Mouse (Mus musculus) bone marrow macrophage, adult 2 months (primary cell): ENCODE data around the gene Mrpl54. TPM values are rescaled to one million over a fixed set of nuclear protein-coding genes. Genes with fewer than 3 reads are reported as not detected.

ENCODE experiments used
- H3K27ac ChIP-seq: 2 replicates; pipeline ENCODE4 v1.5.1; 2012; ENCODE audit warnings: low read depth, low read length; ENCODE audit not compliant: insufficient read depth
- H3K4me1 ChIP-seq: 2 replicates; pipeline ENCODE4 v1.6.1; 2012; ENCODE audit warnings: low read length; ENCODE audit not compliant: control insufficient read depth, insufficient read depth
- H3K4me3 ChIP-seq: 2 replicates; pipeline ENCODE4 v1.5.1; 2012; ENCODE audit warnings: mild to moderate bottlenecking, low read length, moderate library complexity; ENCODE audit not compliant: insufficient read depth
- CTCF ChIP-seq: IDR thresholded peaks from 2 replicates; pipeline ENCODE4 v1.5.1; 2012; ENCODE audit warnings: low read depth, mild to moderate bottlenecking, low read length, moderate library complexity
- POLR2A ChIP-seq: IDR thresholded peaks from 2 replicates; pipeline ENCODE4 v1.6.1; 2012; ENCODE audit warnings: mild to moderate bottlenecking, low read depth, low read length, borderline replicate concordance
- polyA plus RNA-seq: library from polyadenylated mRNA; stranded (reverse); fragments of >200 nt; gene quantifications from 2 replicates; pipeline ENCODE4 v1.2.4, GENCODE M21; 2012; ENCODE audit not compliant: missing spikeins, insufficient read depth, insufficient read length

Mrpl54 gene
- polyA plus RNA-seq, 1 experiment, result 46.5 TPM

DNA sequence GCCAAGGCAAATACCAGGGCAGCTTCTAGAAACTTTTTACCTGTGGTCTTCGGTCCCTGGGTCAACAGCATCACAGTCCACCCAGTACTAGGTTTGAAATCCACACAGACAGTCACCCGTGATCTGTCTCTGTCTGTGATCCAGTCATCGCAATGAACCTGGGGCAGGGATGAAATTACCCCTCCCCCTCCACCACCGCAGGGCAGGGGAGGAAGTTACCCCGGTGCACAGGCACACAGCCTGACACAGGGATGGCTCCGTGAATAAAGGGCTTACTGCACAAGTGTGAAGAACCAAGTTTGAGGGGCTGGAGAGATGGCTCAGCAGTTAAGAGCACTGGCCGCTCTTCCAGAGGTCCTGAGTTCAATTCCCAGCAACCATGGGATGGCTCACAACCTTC is 37.0 kb upstream of the Mrpl54 start:
- no peak overlapping the region for H3K4me3 ChIP-seq
- peaks cover 54% of the 10 kb centered on the region for H3K4me1 ChIP-seq
- TF ChIP-seq POLR2A, result no peak
- peak overlapping the region; percentile 9; the same call in 1 of the 2 replicates for H3K27ac ChIP-seq

- TF ChIP-seq POLR2A, result no peak
- peaks cover 59% of the 10 kb centered on the region for H3K4me1 ChIP-seq
- H3K4me3 ChIP-seq, result 0 out of 2 replicates have a peak overlapping the region, but pooled peaks have one; percentile 4
- H3K27ac ChIP-seq, result peak overlapping the region; percentile 24
These were observed 36.5 kb upstream of the Mrpl54 start for GRCm38 (mm10) chr10:81303258-81303657.

DNA sequence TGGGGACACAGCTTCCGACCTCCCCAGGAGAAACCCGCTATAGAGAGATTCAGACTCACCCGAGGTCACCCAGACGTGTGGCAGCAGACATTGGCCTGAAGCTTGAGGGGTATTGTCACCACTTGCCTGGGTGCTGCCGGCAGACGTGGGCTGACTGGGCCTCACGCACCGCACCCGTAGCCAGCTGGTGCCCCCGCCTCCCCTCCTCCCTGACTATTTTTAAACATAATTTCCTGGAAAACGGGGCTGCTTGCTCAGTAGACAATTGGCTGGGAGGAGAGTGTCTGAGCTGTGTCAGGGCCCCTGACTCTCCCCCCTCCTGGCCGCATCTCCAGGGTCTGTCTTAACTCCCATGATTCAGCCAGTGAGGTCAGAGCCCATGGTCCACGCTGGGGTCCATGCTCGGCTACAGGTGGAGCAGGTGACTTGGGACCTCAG is 36.1 kb upstream of the Mrpl54 start:
- Histone ChIP-seq H3K27ac (peak overlapping the region; percentile 24; the same call in 1 of the 2 replicates), H3K4me1 (peaks cover 61% of the 10 kb centered on the region), H3K4me3 (0 out of 2 replicates have a peak overlapping the region, but pooled peaks have one; percentile 4)
- TF ChIP-seq POLR2A, result no peak
- no peak for TF ChIP-seq CTCF

GRCm38 (mm10) chr10:81302288-81302687 is 35.6 kb upstream of the Mrpl54 start:
- H3K4me3 ChIP-seq, result 0 out of 2 replicates have a peak overlapping the region, but pooled peaks have one; percentile 4
- 0 out of 2 replicates have a peak overlapping the region, but pooled peaks have one; percentile 24 for H3K27ac ChIP-seq
- H3K4me1 ChIP-seq, result peaks cover 64% of the 10 kb centered on the region
- TF ChIP-seq POLR2A, result no peak
- no peak for TF ChIP-seq CTCF

- Histone ChIP-seq H3K27ac (no peak overlapping the region), H3K4me1 (peaks cover 73% of the 10 kb centered on the region), H3K4me3 (no peak overlapping the region)
- TF ChIP-seq CTCF, result no peak
- no peak for TF ChIP-seq POLR2A
These were observed 34.6 kb upstream of the Mrpl54 start for GRCm38 (mm10) chr10:81301321-81301720.

GRCm38 (mm10) chr10:81300352-81300907 is 33.7 kb upstream of the Mrpl54 start:
- Histone ChIP-seq H3K4me1 (peaks cover 81% of the 10 kb centered on the region), H3K27ac (peak overlapping the region; percentile 94), H3K4me3 (no peak overlapping the region)
- no peak for TF ChIP-seq CTCF
- TF ChIP-seq POLR2A, result no peak

- Histone ChIP-seq H3K4me3 (no peak overlapping the region), H3K4me1 (peaks cover 84% of the 10 kb centered on the region), H3K27ac (peak overlapping the region; percentile 94)
- TF ChIP-seq CTCF, result no peak
These were observed 33.0 kb upstream of the Mrpl54 start for GRCm38 (mm10) chr10:81299585-81300351.

- Histone ChIP-seq H3K4me1 (peaks cover 79% of the 10 kb centered on the region), H3K27ac (peak overlapping the region; percentile 94), H3K4me3 (peak overlapping the region; percentile 44)
- no peak for TF ChIP-seq POLR2A
- TF ChIP-seq CTCF, result no peak
These were observed 31.8 kb upstream of the Mrpl54 start for GRCm38 (mm10) chr10:81298369-81299100.

DNA sequence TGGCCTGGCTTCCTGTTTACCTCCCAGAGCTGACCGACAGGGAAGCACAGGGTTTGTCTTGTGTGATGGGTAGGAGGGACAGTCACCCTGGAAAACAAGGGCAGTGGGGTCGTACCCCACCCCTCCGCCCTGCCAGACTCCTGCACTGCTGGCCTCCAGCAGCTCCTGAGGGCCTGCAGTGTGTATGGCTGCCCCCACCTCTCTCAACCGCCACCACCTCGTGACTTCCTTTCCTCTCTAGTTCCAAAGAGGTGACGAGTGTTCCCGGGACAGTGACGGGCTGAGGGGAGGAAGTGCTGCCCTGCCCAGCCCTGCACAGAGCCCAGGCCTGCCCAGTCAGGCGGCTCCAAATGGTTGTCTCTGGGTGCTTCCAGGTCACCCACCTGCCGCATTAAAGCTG is 31.1 kb upstream of the Mrpl54 start:
- peak overlapping the region; percentile 44 for H3K4me3 ChIP-seq
- H3K27ac ChIP-seq, result peak overlapping the region; percentile 94
- TF ChIP-seq CTCF (no peak), POLR2A (0 out of 2 replicates have a peak, but pooled peaks have one; percentile 28)
- peaks cover 72% of the 10 kb centered on the region for H3K4me1 ChIP-seq
